Mouse (Mus musculus) megakaryocyte, adult 5-6 weeks (primary cell): Measurements from ENCODE around the gene Hist1h2bh. TPM values are rescaled to one million over a fixed set of nuclear protein-coding genes. Genes with fewer than 3 reads are reported as not detected.
"Not testable (repeated sequence)": the region's sequence is repeated elsewhere in the genome, so short reads cannot be mapped to it uniquely, and the experiment has no call there.

Experiments used
- ATAC-seq: 2 replicates; pipeline ENCODE4 v1.8.0; 2016; ENCODE audit warnings: mild to moderate bottlenecking, inconsistent platforms; ENCODE audit not compliant: poor library complexity, severe bottlenecking
- total RNA-seq, 2 experiments: library from RNA; stranded (forward) in 1 of 2; stranded (reverse) in 1 of 2; fragments of 153-499, 151-499 nt in 1 of 2; fragments of 221-1000, 200-1000 nt in 1 of 2; gene quantifications; 2 replicates each; pipeline versions ENCODE4 v1.2.3 to v1.2.4; 2015 to 2017

The Hist1h2bh gene
- total RNA-seq, 2 experiments from 2014 or later = 32.3 to 143 TPM

- ATAC-seq = no peak
These were observed 9.0 kb upstream of the Hist1h2bh start for GRCm38 (mm10) chr13:23551931-23552914.

- ATAC-seq = peak; percentile 60
These were observed 8.1 kb upstream of the Hist1h2bh start, which contains the start of gene Hist1h4f for GRCm38 (mm10) chr13:23551146-23551834. Gene Hist1h4f (minus strand): TSS chr13:23551648.

DNA sequence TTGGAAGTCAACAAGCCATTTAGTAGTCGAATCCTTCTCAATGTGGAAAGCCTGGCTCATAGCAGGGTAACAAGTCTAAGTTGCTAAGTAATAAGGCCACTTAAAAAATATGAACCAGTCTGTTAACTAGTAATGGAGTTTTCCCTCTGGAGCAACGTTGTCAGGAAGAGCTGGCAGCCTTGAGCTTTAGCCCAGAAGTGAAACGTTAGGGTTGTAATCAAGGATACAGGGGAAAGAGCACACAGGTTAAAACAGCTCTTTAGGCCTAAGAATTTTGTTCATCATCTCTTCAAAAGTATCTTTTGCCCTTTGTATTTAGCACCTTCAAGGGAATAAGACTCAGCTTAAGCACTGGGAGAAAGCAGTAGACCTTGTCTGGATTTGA is 7.6 kb upstream of the Hist1h2bh start:
- no peak for ATAC-seq

GRCm38 (mm10) chr13:23546694-23547093 is 3.5 kb upstream of the Hist1h2bh start:
- ATAC-seq = no peak

DNA sequence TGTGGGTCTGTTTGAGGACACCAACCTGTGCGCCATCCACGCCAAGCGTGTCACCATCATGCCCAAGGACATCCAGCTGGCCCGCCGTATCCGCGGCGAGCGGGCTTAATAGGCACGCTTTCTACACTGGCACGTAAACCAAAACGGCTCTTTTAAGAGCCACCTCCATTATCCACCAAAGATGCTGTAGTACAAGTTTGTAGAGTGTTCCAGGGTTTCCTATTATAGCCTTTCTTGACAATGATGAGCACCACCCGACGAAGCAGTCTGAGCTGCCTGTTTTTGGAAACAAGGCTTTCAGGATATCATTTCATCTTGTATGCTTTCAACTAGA is 1.6 kb upstream of the Hist1h2bh start:
- peak; percentile 14; the same call in 1 of the 2 replicates for ATAC-seq

DNA sequence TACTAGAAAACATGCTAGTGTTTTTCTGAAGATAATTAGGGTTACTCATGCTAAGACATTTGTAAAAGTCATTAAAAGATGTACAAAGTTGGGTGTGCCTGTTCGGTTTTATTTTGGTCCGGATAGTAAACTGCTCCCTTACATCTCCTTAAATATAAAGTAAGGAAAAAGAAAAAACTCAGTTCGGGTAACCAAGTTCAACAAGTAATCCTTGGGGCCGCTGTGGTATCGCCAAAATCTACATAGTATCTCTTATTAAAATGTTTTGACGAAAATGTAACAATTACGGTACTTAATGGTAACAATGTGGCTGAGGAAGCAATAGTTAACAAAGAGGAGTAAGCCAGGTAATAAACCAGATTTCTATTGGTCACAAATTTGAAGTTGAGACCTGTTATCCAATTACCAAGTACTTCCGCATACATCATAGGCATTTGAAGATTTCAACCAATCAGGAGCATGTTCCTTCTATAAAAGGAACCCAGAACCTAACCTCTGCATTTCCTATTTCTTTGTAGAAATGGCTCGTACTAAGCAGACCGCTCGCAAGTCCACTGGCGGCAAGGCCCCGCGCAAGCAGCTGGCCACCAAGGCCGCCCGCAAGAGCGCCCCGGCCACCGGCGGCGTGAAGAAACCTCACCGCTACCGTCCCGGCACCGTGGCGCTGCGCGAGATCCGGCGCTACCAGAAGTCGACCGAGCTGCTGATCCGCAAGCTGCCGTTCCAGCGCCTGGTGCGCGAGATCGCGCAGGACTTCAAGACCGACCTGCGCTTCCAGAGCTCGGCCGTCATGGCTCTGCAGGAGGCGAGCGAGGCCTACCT is 984 bp upstream of the Hist1h2bh start, which contains the start of gene Hist1h3f:
Hist1h3f (plus strand) TSS at position 88 of the 822 bp plus-strand sequence.
- peak; percentile 83 for ATAC-seq

GRCm38 (mm10) chr13:23542225-23542980 is 789 bp downstream of the Hist1h2bh start:
- not testable (repeated sequence) for ATAC-seq

- ATAC-seq = no peak
These were observed 1.7 kb downstream of the Hist1h2bh start for GRCm38 (mm10) chr13:23541497-23541896.

GRCm38 (mm10) chr13:23539821-23540220 is 3.4 kb downstream of the Hist1h2bh start:
- not testable (repeated sequence) for ATAC-seq

DNA sequence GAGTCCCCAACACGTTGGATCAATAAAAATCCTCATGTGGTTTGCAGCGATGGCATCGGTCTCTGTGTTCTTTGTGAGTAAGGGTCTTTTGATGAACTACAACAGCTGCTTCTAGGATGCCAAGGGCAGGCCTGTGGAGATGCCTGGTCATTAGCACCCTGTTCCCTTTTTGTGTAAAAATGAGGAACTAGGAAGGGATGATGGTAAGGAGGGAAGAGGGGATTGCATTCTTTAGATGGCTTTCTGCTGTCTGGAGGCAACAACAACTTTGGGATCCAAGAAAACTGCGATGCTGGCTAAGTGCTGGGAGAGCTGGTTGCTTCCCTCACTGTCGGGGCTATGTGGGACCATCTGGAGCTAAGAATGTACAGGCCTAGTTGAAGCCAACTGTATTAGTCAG is 4.9 kb downstream of the Hist1h2bh start:
- peak; percentile 39; the same call in 1 of the 2 replicates for ATAC-seq

DNA sequence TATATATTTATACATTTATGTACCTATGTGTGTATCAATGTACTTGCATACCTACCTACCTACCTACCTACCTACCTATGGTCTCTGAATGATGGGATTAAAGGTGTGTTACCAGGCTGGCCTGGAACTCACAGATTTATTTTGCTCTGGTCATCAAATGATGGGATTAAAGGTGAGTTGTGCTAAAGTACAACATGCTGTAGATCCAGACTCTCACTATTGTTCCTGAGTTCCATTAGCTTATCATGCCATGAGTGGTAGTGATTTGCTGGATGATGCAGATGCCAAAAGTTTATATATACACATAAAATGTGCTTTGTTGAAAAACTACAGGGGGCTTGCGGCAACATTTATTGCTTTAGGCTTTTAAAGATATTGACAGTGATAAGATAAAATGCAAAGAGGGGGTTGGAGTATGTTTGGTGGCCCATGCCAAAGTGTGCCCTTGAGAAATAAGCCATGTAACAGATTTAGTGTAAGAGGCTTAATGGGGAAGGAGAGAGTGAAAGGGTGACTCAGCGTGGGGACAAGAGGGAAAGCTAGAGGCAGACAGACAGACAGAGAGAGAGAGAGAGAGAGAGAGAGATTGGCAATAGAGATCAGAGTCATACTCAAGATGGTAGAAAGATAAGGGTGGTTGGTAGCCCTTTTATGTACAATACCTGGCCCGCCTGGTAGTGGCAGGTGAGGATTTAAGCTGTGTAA is 6.0 kb downstream of the Hist1h2bh start:
- ATAC-seq = no peak

DNA sequence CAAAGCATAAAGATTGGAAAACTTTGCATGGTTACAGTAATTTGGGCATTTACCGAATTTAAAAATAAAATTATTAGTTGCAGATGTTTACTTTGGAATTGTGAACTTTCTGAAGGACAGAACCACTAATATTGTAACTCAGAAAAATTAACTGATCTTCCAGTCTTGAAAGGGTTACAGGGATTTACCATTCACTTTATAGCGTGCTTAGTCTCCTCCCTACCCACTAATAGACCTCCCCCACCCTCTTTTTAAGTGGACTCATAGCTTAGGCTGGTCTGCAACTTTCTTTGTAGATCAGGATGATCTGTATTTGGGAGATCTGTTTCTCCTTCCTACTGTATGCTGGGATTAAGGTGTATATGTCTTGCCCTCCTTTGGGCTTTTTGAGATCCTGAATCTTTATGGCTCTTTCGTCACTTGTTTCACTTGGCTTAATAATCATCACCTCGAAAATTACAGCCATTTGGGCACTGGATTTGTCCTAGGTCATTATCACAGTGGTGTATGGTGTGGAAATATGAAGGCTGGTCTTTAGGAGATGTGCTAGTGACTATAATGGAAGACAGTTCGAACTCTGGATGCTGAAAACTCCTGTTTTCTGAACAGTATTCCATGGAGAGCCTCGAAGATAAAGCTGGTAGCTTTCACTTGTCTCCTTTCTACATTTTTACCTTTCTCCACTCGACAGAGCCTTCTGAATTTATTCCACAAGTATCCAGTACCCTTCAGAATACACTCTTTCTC is 6.9 kb downstream of the Hist1h2bh start:
- no peak for ATAC-seq

DNA sequence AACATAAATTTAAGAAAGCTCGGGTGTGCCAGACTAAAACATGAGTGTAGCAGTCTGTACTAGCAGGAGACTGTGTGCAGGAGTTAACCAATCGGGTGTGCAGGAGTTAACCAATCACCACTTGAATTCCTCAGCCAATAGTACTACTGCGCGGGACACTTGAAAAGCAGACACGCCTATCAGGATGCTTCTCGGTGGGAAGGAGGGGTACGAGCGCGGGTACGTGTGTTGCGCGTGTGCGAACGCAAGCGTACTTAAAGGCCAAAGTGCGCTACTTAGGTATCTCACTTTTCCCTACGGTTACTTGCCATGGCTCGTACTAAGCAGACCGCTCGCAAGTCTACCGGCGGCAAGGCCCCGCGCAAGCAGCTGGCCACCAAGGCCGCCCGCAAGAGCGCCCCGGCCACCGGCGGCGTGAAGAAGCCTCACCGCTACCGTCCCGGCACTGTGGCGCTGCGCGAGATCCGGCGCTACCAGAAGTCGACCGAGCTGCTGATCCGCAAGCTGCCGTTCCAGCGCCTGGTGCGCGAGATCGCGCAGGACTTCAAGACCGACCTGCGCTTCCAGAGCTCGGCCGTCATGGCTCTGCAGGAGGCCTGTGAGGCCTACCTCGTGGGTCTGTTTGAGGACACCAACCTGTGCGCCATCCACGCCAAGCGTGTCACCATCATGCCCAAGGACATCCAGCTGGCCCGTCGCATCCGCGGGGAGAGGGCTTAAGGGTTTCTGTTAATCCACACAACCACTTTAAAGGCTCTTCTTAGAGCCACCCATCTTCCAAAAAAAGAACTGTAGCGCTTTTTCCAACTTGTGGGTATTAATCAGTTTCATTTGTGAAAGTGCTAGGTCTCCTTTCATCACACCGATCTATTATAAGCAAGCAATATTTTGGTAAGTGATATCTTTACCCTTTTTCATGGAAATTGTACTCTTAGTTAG is 7.8 kb downstream of the Hist1h2bh start, which contains the start of gene Hist1h3g:
Hist1h3g (plus strand) TSS at position 286 of the 939 bp plus-strand sequence.
- ATAC-seq = peak; percentile 67

- no peak for ATAC-seq
These were observed 8.6 kb downstream of the Hist1h2bh start for GRCm38 (mm10) chr13:23534368-23535131.

DNA sequence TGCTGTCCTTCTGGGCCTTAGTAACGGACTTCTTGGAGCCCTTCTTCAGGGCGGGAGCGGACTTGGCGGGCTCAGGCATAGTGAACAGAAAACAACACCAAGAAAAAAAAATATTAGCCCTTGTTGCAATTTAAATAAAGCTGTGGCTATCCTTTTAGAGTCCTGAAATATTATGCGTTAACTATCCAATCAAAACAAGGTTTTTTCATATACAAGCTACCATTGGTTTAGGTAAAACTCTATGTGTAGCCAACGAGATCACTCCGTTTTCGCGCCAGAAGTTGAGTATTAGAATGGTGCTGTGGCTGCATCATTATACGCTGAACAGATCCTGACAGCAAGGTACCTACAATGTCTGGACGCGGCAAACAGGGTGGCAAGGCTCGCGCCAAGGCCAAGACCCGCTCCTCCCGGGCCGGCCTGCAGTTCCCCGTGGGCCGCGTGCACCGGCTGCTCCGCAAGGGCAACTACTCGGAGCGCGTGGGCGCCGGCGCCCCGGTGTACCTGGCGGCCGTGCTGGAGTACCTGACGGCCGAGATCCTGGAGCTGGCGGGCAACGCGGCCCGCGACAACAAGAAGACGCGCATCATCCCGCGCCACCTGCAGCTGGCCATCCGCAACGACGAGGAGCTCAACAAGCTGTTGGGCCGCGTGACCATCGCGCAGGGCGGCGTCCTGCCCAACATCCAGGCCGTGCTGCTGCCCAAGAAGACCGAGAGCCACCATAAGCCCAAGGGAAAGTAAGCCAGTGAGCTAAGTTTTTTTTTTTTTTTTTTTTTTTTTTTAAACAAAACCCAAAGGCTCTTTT is 9.4 kb downstream of the Hist1h2bh start, which contains the start of gene Hist1h2af:
Hist1h2af (plus strand) TSS at position 347 of the 808 bp plus-strand sequence.
- ATAC-seq = peak; percentile 15
